Mouse (Mus musculus): ENCODE results near the gene Igsf3. TPM values are rescaled to one million over a fixed set of nuclear protein-coding genes. Genes with fewer than 3 reads are reported as not detected.

Gene Igsf3
- total RNA-seq, 4 experiments from 2014 or later, result 16.4 to 17.7 (median 16.9) TPM

GRCm38 (mm10) chr3:101444437-101444836, 67.6 kb downstream of the Igsf3 start:
- no peak for DNase-seq (ENCODE audit: low spot score in 2 of 2)

- DNase-seq (ENCODE audit: low spot score in 2 of 2), result no peak
Observed at GRCm38 (mm10) chr3:101447239-101447638, 70.4 kb downstream of the Igsf3 start.

GRCm38 (mm10) chr3:101448765-101449164, 71.9 kb downstream of the Igsf3 start:
- DNase-seq (ENCODE audit: low spot score in 2 of 2), result peak; percentile 66 to 67

- DNase-seq (ENCODE audit: low spot score in 2 of 2), result no peak
Observed at GRCm38 (mm10) chr3:101450811-101451428, 74.0 kb downstream of the Igsf3 start.

GRCm38 (mm10) chr3:101460618-101461017, 83.7 kb downstream of the Igsf3 start:
- no peak for DNase-seq (ENCODE audit: low spot score in 2 of 2)

- no peak for DNase-seq (ENCODE audit: low spot score in 2 of 2)
Observed at GRCm38 (mm10) chr3:101461046-101461445, 84.2 kb downstream of the Igsf3 start.

GRCm38 (mm10) chr3:101461816-101462215, 84.9 kb downstream of the Igsf3 start:
- DNase-seq (ENCODE audit: low spot score in 2 of 2), result no peak

- peak; percentile 71 to 90 for DNase-seq (ENCODE audit: low spot score in 2 of 2)
Observed at GRCm38 (mm10) chr3:101462294-101462693, 85.4 kb downstream of the Igsf3 start.

GRCm38 (mm10) chr3:101463491-101463890, 86.6 kb downstream of the Igsf3 start:
- no peak for DNase-seq (ENCODE audit: low spot score in 2 of 2)

- DNase-seq (ENCODE audit: low spot score in 2 of 2), result no peak
Observed at GRCm38 (mm10) chr3:101469675-101470074, 92.8 kb downstream of the Igsf3 start.

- DNase-seq (ENCODE audit: low spot score in 2 of 2), result no peak
Observed at GRCm38 (mm10) chr3:101471881-101472280, 95.0 kb downstream of the Igsf3 start.

- no peak for DNase-seq (ENCODE audit: low spot score in 2 of 2)
Observed at GRCm38 (mm10) chr3:101481951-101482350, 105.1 kb downstream of the Igsf3 start.

- DNase-seq (ENCODE audit: low spot score in 2 of 2), result no peak
Observed at GRCm38 (mm10) chr3:101483256-101483983, 106.5 kb downstream of the Igsf3 start.

- no peak for DNase-seq (ENCODE audit: low spot score in 2 of 2)
Observed at GRCm38 (mm10) chr3:101486054-101486765, 109.3 kb downstream of the Igsf3 start.

- DNase-seq (ENCODE audit: low spot score in 2 of 2), result no peak
Observed at GRCm38 (mm10) chr3:101487436-101487835, 110.6 kb downstream of the Igsf3 start.

- no peak for DNase-seq (ENCODE audit: low spot score in 2 of 2)
Observed at GRCm38 (mm10) chr3:101488204-101488603, 111.3 kb downstream of the Igsf3 start.

GRCm38 (mm10) chr3:101490515-101490914, 113.6 kb downstream of the Igsf3 start:
- no peak for DNase-seq (ENCODE audit: low spot score in 2 of 2)

GRCm38 (mm10) chr3:101492908-101493307, 116.0 kb downstream of the Igsf3 start:
- no peak for DNase-seq (ENCODE audit: low spot score in 2 of 2)

GRCm38 (mm10) chr3:101493937-101494459, 117.1 kb downstream of the Igsf3 start:
- DNase-seq (ENCODE audit: low spot score in 2 of 2), result peak; percentile 73 to 92

- DNase-seq (ENCODE audit: low spot score in 2 of 2), result no peak
Observed at GRCm38 (mm10) chr3:101497432-101498030, 120.6 kb downstream of the Igsf3 start.

GRCm38 (mm10) chr3:101499906-101500305, 123.0 kb downstream of the Igsf3 start:
- DNase-seq (ENCODE audit: low spot score in 2 of 2), result no peak

Measured in layer of hippocampus, adult 8-10 months (tissue).